Mouse (Mus musculus): ENCODE data around the gene Ambp. TPM values are rescaled to one million over a fixed set of nuclear protein-coding genes. Genes with fewer than 3 reads are reported as not detected.

Ambp gene
- total RNA-seq, 2 experiments from 2014 or later = not detected

DNA sequence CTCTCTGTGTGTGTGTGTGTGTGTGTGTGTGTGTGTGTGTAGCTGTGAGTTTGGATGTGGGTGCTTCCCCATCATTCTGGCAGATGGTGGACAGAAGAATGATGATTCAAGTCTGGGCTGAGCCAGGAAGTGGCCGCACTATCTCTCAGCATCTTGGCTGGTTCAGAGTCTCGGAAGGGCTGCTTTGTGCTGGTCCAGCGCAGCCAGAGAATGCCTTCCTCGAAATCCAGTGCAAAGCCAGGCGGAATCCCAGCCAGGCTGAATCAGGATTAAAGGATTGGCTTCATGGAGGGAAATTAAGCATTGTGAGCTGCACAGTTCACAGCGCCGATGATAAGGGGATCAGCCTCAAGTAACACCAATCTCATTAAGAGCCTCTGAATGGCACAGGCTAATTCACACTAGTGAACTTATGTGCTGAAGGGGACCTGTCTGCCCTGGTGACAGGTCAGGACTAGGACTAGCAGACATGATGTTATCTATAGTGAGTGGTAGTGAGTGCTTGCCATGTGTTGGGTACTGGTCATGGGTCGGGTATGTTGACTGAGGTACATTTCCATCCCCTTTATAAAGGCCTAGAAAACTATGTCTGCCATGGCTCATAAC, 29.6 kb downstream of the Ambp start:
- peak; percentile 24 for DNase-seq
- intact Hi-C loops (cut with DNase I) = loop anchor here (5.0 kb wide), 1 partner anchor 238 kb away; no protein-coding TSS in a partner anchor

DNA sequence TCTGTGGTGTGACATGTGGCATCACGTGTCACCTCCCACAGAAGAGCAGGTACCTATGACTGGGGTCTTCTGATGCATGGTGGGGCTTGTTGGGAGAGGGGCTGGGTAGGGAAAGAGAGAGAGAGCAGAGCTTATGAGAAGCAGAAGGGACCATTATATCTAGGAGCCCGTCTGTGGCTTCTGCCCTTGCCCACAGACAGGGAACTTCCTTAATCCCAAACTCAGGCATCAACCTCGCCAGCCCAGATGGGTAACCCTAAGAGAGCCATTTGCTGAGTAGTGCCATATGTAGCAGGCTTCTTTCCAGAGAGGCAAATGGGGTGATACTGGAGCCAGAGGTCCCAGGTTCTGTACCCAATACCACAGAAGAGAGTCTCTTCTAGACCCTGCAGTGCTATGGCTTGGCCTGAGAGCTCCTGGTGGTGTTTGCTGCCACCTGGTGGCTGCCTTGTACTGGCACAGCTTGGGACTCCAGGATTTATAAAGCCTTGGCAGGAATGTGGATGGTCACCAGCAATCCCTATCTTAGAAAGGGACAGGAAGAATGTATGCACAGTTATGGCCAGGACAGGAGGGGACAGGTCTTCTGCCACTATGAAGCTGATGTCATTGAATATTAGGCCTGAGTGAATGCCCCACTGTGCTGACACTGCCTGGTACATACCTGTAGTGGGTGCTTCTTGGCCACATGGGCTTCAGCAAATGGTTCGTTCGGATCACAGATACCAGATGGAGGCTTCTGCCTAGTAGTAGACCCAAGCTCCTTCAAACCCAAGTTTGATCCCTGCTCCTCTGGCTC, 35.8 kb downstream of the Ambp start:
- DNase-seq = peak; percentile 87
- intact Hi-C loops (cut with DNase I) = loop anchor here (5.0 to 10.0 kb wide), 2 partner anchors 174 to 337 kb away; no protein-coding TSS in a partner anchor

DNA sequence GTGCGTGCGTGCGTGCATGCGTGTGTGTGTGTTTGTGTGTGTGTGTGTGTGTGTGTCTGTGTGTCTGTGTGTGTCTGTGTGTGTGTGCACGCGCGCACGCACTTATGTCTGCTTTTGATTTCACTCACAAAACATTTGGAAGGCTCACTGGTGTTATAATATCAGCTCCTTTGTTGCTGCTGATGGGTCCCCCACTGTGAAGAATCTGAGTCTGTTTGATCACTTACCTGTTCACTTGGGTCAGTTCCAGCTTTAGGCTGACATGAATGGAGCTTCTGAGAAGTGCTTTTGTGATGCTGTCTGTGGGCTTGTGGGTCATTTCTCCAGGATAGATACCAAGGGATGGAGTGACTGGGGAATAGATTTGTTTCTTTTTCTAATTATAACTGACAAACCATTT, 48.9 kb downstream of the Ambp start:
- intact Hi-C loops (cut with DNase I) = no loop called here
- no peak for DNase-seq

DNA sequence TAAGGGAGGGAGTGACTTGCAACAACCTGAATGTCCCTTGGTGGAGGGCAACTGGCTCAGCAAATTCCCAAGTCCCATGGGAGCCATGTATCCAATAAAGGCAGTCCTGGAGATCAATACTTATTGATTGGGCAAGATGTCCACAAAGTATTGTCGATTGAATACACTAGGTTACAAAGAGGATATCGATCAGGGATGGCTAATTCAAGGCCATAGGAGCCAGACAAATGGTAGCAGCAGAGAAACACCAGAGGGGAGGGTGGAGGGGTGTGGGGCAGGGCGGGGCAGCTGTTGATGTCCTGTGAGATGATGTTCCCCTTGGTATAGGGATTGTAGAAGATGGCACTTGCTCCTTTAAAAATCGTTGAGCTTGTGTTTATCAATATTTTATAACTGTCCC, 52.6 kb downstream of the Ambp start:
- DNase-seq = no peak
- intact Hi-C loops (cut with DNase I) = no loop called here

DNA sequence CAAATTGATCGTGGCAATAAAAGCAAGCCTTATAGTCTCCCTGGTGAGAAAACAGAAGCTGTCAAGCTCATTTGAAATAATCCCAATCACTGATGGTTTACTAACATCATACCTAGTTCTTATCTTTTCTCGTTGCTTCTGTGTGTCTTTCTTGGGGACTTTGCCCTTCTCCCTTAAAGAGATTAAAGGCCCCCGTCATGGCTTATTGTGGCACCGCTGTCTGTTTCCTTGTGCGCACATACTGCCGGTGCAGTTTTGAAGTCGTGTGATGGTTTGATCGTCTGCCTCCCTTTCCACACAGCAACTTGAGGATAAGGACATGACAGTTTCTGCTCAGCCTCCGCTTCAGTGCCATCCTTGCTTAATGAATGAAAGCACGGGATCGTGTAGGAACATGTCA, 54.1 kb downstream of the Ambp start:
- no peak for DNase-seq
- intact Hi-C loops (cut with DNase I) = no loop called here

DNA sequence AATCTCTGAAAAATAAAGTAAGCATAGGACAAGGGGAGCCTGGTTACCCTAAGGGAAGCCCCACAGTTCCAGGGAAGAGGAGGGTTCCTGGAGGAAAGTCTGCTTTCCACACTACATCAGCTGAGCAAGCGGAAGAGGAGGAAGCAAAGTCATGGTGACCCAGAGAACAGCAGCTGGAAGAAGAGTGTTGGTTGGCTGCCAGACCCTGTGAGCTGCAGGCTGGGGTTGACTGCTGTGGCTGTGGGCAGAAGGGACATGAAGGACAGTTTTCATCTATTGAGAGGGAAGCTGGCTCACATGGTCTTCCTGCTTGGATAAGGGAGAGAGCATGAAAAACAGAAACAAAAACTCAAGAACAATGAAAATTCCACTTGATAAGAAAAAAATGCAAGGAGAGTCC, 57.0 kb downstream of the Ambp start:
- intact Hi-C loops (cut with DNase I) = no loop called here
- DNase-seq = peak; percentile 29

Other genes starting within 250 kb of the Ambp start
- 10 to 100 TPM; 13.8 to 16.3 TPM for gene Zfp618, start 189.2 kb downstream of the Ambp start, total RNA-seq (2021)
- not detected for gene Kif12, start 17.3 kb upstream of the Ambp start, total RNA-seq (2021)
- 1 to 10 TPM; 2.5 to 3.1 TPM for gene Col27a1, start 59.2 kb upstream of the Ambp start, total RNA-seq (2021)
- gene Orm1, start 189.8 kb upstream of the Ambp start, total RNA-seq (2021) = not detected
- not detected for gene Orm3, start 201.4 kb upstream of the Ambp start, total RNA-seq (2021)
- not detected for gene Orm2, start 207.7 kb upstream of the Ambp start, total RNA-seq (2021)
- 1 to 10 TPM; 6.1 to 6.9 TPM for gene Akna, start 248.6 kb upstream of the Ambp start, total RNA-seq (2021)